Mouse (Mus musculus): ENCODE results near the gene Chml. TPM values are rescaled to one million over a fixed set of nuclear protein-coding genes. Genes with fewer than 3 reads are reported as not detected.

Chml gene
- polyA plus RNA-seq, 1 experiment from 2014 or later: 2.7 TPM

DNA sequence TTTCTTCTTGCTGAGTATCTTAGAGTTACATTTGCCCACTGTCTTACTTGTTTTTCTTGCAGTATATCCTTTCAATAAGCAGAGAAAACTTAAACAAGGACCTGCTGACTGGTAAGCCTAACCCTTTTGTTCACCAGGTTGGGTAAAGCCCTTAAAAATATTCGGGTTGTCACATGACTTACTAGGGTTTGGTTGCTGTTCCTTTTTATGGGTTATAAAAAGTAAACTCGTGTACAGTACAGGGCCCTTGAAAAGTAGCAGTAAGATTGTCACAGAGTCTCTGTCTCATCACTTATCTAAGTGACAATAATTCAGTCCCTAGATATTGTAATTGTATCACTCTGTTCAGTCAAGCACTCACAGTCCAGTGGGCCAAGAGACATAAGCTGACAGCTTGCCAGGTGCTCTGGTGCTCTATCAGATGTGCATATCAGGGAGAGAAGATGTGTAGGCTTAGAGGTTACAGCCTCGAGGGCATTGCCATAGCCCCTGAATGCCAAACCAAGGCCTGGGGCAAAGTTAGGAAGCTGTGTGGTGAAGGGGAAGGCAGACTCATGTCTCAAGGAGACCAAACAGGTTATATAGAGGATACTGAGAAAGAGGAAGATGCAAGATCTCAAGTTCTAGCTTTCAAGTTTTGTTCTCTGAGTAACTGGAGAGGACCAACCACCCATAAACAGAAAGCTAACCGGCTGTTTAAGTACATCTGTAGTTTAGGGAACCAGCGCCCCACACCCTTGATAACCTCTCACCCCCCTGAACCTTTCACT, 49.0 kb downstream of the Chml start:
- no peak overlapping the region for H3K4me2 ChIP-seq
- H3K27me3 ChIP-seq: no peaks in the 10 kb centered on the region
- WGBS: 56% methylated on average over 5 of the region's 5 CpGs
- no peaks in the 10 kb centered on the region for H3K4me1 ChIP-seq
- H3K27ac ChIP-seq: no peak overlapping the region
- no peak overlapping the region for H3K4me3 ChIP-seq
- H3K9me3 ChIP-seq: no peaks in the 10 kb centered on the region
- no peak for ATAC-seq (ENCODE audit: borderline replicate concordance, extremely low read depth, low FRiP score, low TSS enrichment)
- no peaks in the 10 kb centered on the region for H3K36me3 ChIP-seq
- no peak overlapping the region for H3K9ac ChIP-seq

GRCm38 (mm10) chr1:175640435-175641150, 52.1 kb downstream of the Chml start:
- no peak overlapping the region for H3K4me2 ChIP-seq
- no peaks in the 10 kb centered on the region for H3K4me1 ChIP-seq
- WGBS: 71% methylated on average over 6 of the region's 6 CpGs
- no peaks in the 10 kb centered on the region for H3K36me3 ChIP-seq
- no peak overlapping the region for H3K27ac ChIP-seq
- H3K4me3 ChIP-seq: no peak overlapping the region
- no peak for ATAC-seq (ENCODE audit: borderline replicate concordance, extremely low read depth, low FRiP score, low TSS enrichment)
- H3K27me3 ChIP-seq: no peaks in the 10 kb centered on the region
- no peaks in the 10 kb centered on the region for H3K9me3 ChIP-seq
- H3K9ac ChIP-seq: no peak overlapping the region

DNA sequence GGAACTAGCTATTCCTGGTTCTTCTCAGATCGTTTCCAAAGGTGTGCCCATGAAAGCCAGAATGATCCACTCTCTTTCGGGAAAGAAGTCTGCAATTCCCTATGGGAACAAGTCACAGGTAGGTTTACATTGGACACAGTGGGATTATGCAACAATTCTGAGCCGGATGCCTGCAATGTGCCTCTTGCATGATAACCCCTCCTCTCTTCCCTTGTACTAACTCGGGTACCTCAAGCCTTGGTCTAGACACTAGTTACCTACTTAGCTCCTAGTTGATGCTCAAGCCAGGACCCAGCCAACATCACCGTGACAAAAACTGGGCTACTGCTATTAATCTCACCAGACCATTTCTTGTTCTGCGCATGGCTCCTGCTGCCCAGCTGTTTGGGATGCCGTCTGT, 53.6 kb downstream of the Chml start:
- Histone ChIP-seq H3K27me3 (no peaks in the 10 kb centered on the region), H3K9me3 (no peaks in the 10 kb centered on the region), H3K4me1 (no peaks in the 10 kb centered on the region), H3K4me3 (no peak overlapping the region), H3K27ac (no peak overlapping the region), H3K36me3 (no peaks in the 10 kb centered on the region), H3K9ac (no peak overlapping the region), H3K4me2 (no peak overlapping the region)
- no peak for ATAC-seq (ENCODE audit: borderline replicate concordance, extremely low read depth, low FRiP score, low TSS enrichment)
- 78% methylated on average over 7 of the region's 7 CpGs for WGBS

- no peaks in the 10 kb centered on the region for H3K9me3 ChIP-seq
- 68% methylated on average over 7 of the region's 7 CpGs for WGBS
These were observed 55.0 kb downstream of the Chml start for GRCm38 (mm10) chr1:175637677-175638076.

GRCm38 (mm10) chr1:175632470-175632869, 60.2 kb downstream of the Chml start:
- 95% methylated on average over 14 of the region's 14 CpGs for WGBS
- no peaks in the 10 kb centered on the region for H3K4me1 ChIP-seq
- no peak overlapping the region for H3K9ac ChIP-seq

More at GRCm38 (mm10) chr1:175637677-175638076, 55.0 kb downstream of the Chml start:
- Histone ChIP-seq H3K27ac (no peak overlapping the region), H3K27me3 (no peaks in the 10 kb centered on the region), H3K4me1 (no peaks in the 10 kb centered on the region), H3K9ac (no peak overlapping the region), H3K4me3 (no peak overlapping the region), H3K4me2 (no peak overlapping the region), H3K36me3 (no peaks in the 10 kb centered on the region)
- no peak for ATAC-seq (ENCODE audit: borderline replicate concordance, extremely low read depth, low FRiP score, low TSS enrichment)

More at GRCm38 (mm10) chr1:175632470-175632869, 60.2 kb downstream of the Chml start:
- Histone ChIP-seq H3K27ac (no peak overlapping the region), H3K4me2 (no peak overlapping the region), H3K9me3 (no peaks in the 10 kb centered on the region), H3K36me3 (no peaks in the 10 kb centered on the region), H3K27me3 (no peaks in the 10 kb centered on the region), H3K4me3 (no peak overlapping the region)
- ATAC-seq (ENCODE audit: borderline replicate concordance, extremely low read depth, low FRiP score, low TSS enrichment): no peak

Other genes with a start within 250 kb of the Chml start
- gene Rgs7, start 200.4 kb downstream of the Chml start, polyA plus RNA-seq (2015; fragmentation: Nextera tagmentation; extraction: Ambion mirVana): 0.33 and 0.35 TPM in 2 replicates
- 0.19 and 0.22 TPM in 2 replicates for gene Kmo, start 72.5 kb downstream of the Chml start, polyA plus RNA-seq (2015; fragmentation: Nextera tagmentation; extraction: Ambion mirVana)
- 103 and 109 TPM in 2 replicates for gene Fh1, start 67.3 kb downstream of the Chml start, polyA plus RNA-seq (2015; fragmentation: Nextera tagmentation; extraction: Ambion mirVana)
- 5.6 and 6.1 TPM in 2 replicates for gene Opn3, start 125 bp downstream of the Chml start, polyA plus RNA-seq (2015; fragmentation: Nextera tagmentation; extraction: Ambion mirVana)
- not detected in 2 replicates for gene Wdr64, start 5.7 kb upstream of the Chml start, polyA plus RNA-seq (2015; fragmentation: Nextera tagmentation; extraction: Ambion mirVana)
- 75.9 and 84.8 TPM in 2 replicates for gene Exo1, start 187.7 kb upstream of the Chml start, polyA plus RNA-seq (2015; fragmentation: Nextera tagmentation; extraction: Ambion mirVana)
- gene Gm38100, start 227.4 kb upstream of the Chml start, polyA plus RNA-seq (2015; fragmentation: Nextera tagmentation; extraction: Ambion mirVana): 0.11 TPM in 1 of 2 replicates, not detected in the other